Mouse (Mus musculus): ENCODE measurements at regions not wholly inside any gene's neighbourhood (a gene's known extent, or its start where the extent isn't known, plus 50 kb on each side); places are given as distances from the start of the nearest gene placed in this dataset.

GRCm38 (mm10) chr3:79996803-79997202 lies 112.5 kb downstream of the Fam198b start:
- Histone ChIP-seq H3K9ac (replicated peaks; ENCODE audit: low read depth, low read length) (no peak overlapping the region), H3K9me3 (ENCODE audit: control insufficient read depth, low read length) (no peaks in the 10 kb centered on the region), H3K4me3 (ENCODE audit: low read depth, low read length) (no peak overlapping the region), H3K27me3 (ENCODE audit: control insufficient read depth, insufficient read depth, low read length) (no peaks in the 10 kb centered on the region), H3K27ac (ENCODE audit: low read depth, low read length) (no peak overlapping the region), H3K4me2 (ENCODE audit: low read depth, low read length) (no peak overlapping the region), H3K36me3 (ENCODE audit: control insufficient read depth, insufficient read depth, low read length) (no peaks in the 10 kb centered on the region), H3K4me1 (ENCODE audit: control insufficient read depth, insufficient read depth, low read length) (no peaks in the 10 kb centered on the region)
- WGBS = 80% methylated on average over 3 of the region's 3 CpGs
- no peak for ATAC-seq (ENCODE audit: low read depth)

DNA sequence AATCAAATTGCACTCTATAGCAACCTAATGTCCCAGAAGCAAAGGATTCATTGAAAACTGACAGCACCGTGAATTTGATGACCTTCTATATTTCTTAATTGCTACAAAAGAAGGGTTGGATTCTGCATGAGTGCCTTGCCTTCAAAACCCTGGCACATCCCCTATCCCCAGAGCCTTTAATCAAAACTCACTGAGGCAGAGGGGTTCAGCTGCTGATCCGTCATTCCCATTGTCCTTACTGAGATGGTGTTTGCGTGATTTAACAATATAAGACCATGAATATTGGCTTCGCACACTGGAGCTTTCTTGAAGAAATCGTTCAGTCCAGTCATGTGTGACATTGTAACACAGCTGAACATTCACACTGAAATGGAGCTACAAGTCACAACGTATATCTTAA lies 118.0 kb downstream of the Fam198b start:
- Histone ChIP-seq H3K27ac (ENCODE audit: low read depth, low read length) (no peak overlapping the region), H3K9ac (replicated peaks; ENCODE audit: low read depth, low read length) (no peak overlapping the region), H3K4me1 (ENCODE audit: control insufficient read depth, insufficient read depth, low read length) (no peaks in the 10 kb centered on the region), H3K4me3 (ENCODE audit: low read depth, low read length) (no peak overlapping the region), H3K4me2 (ENCODE audit: low read depth, low read length) (no peak overlapping the region), H3K9me3 (ENCODE audit: control insufficient read depth, low read length) (no peaks in the 10 kb centered on the region), H3K36me3 (ENCODE audit: control insufficient read depth, insufficient read depth, low read length) (no peaks in the 10 kb centered on the region), H3K27me3 (ENCODE audit: control insufficient read depth, insufficient read depth, low read length) (no peaks in the 10 kb centered on the region)
- WGBS = 38% methylated on average over 6 of the region's 6 CpGs
- ATAC-seq (ENCODE audit: low read depth) = no peak

- 60% methylated on average over 5 of the region's 5 CpGs for WGBS
- Histone ChIP-seq H3K9ac (replicated peaks; ENCODE audit: low read depth, low read length) (no peak overlapping the region), H3K27ac (ENCODE audit: low read depth, low read length) (no peak overlapping the region), H3K4me1 (ENCODE audit: control insufficient read depth, insufficient read depth, low read length) (no peaks in the 10 kb centered on the region), H3K27me3 (ENCODE audit: control insufficient read depth, insufficient read depth, low read length) (no peaks in the 10 kb centered on the region), H3K4me2 (ENCODE audit: low read depth, low read length) (no peak overlapping the region), H3K4me3 (ENCODE audit: low read depth, low read length) (no peak overlapping the region), H3K36me3 (ENCODE audit: control insufficient read depth, insufficient read depth, low read length) (no peaks in the 10 kb centered on the region), H3K9me3 (ENCODE audit: control insufficient read depth, low read length) (no peaks in the 10 kb centered on the region)
- ATAC-seq (ENCODE audit: low read depth) = no peak; the same call in 1 of the 2 replicates
Observed at GRCm38 (mm10) chr3:80003300-80004090, 119.2 kb downstream of the Fam198b start.

DNA sequence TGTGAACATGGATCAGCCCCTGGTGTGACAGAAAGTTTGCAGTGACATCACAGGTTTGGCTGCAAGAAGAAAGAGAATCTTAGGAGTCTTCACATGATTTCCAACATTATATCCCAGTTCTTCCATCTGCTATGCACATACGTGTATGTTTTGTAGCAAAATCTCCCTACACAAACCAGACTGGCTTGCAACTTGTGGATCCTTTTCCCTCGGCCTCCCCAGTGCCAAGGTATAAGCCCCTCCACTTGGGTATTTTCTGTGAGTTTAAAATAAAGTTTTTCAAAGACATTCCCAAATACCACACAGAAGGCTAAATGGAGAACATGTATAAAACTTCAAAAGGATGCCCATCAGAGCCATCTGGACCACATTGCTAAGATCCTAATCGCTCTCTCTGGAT lies 120.2 kb downstream of the Fam198b start:
- Histone ChIP-seq H3K36me3 (ENCODE audit: control insufficient read depth, insufficient read depth, low read length) (no peaks in the 10 kb centered on the region), H3K27ac (ENCODE audit: low read depth, low read length) (no peak overlapping the region), H3K4me1 (ENCODE audit: control insufficient read depth, insufficient read depth, low read length) (no peaks in the 10 kb centered on the region), H3K9ac (replicated peaks; ENCODE audit: low read depth, low read length) (no peak overlapping the region), H3K9me3 (ENCODE audit: control insufficient read depth, low read length) (no peaks in the 10 kb centered on the region), H3K4me2 (ENCODE audit: low read depth, low read length) (no peak overlapping the region), H3K27me3 (ENCODE audit: control insufficient read depth, insufficient read depth, low read length) (no peaks in the 10 kb centered on the region), H3K4me3 (ENCODE audit: low read depth, low read length) (no peak overlapping the region)
- 88% methylated on average over 3 of the region's 3 CpGs for WGBS
- ATAC-seq (ENCODE audit: low read depth) = no peak

- no peaks in the 10 kb centered on the region for H3K36me3 ChIP-seq (ENCODE audit: control insufficient read depth, insufficient read depth, low read length)
- H3K4me3 ChIP-seq (ENCODE audit: low read depth, low read length) = no peak overlapping the region
- no peaks in the 10 kb centered on the region for H3K9me3 ChIP-seq (ENCODE audit: control insufficient read depth, low read length)
- no peak overlapping the region for H3K9ac ChIP-seq (replicated peaks; ENCODE audit: low read depth, low read length)
- no peaks in the 10 kb centered on the region for H3K4me1 ChIP-seq (ENCODE audit: control insufficient read depth, insufficient read depth, low read length)
- no peak overlapping the region for H3K27ac ChIP-seq (ENCODE audit: low read depth, low read length)
- 79% methylated on average over 3 of the region's 3 CpGs for WGBS
- ATAC-seq (ENCODE audit: low read depth) = no peak
- H3K4me2 ChIP-seq (ENCODE audit: low read depth, low read length) = no peak overlapping the region
- H3K27me3 ChIP-seq (ENCODE audit: control insufficient read depth, insufficient read depth, low read length) = no peaks in the 10 kb centered on the region
Observed at GRCm38 (mm10) chr3:80004966-80005365, 120.6 kb downstream of the Fam198b start.

DNA sequence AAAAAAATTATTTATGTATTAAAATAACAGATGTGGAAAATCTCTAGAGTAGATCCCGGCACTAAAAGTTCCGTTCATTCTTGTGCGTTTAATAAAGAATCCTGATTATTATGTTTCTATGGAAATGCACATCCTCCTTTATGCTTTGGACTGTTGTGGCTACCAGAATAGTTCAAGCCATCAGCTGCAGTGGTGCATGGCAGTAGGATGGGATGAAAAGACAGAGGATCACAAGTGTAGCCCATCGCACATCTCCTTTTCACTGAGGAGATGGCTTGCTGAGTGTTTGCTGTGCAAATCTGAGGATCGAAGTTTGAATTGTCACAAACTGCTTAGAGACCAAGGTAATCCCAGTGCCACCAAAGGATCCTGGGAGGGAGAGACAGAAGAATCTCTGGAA lies 121.0 kb downstream of the Fam198b start:
- H3K9me3 ChIP-seq (ENCODE audit: control insufficient read depth, low read length) = no peaks in the 10 kb centered on the region
- H3K27ac ChIP-seq (ENCODE audit: low read depth, low read length) = no peak overlapping the region
- no peaks in the 10 kb centered on the region for H3K36me3 ChIP-seq (ENCODE audit: control insufficient read depth, insufficient read depth, low read length)
- no peak overlapping the region for H3K4me2 ChIP-seq (ENCODE audit: low read depth, low read length)
- ATAC-seq (ENCODE audit: low read depth) = no peak
- 90% methylated on average over 5 of the region's 5 CpGs for WGBS
- no peak overlapping the region for H3K9ac ChIP-seq (replicated peaks; ENCODE audit: low read depth, low read length)
- H3K4me1 ChIP-seq (ENCODE audit: control insufficient read depth, insufficient read depth, low read length) = no peaks in the 10 kb centered on the region
- no peak overlapping the region for H3K4me3 ChIP-seq (ENCODE audit: low read depth, low read length)
- no peaks in the 10 kb centered on the region for H3K27me3 ChIP-seq (ENCODE audit: control insufficient read depth, insufficient read depth, low read length)

- no peak overlapping the region for H3K4me2 ChIP-seq (ENCODE audit: low read depth, low read length)
- no peaks in the 10 kb centered on the region for H3K36me3 ChIP-seq (ENCODE audit: control insufficient read depth, insufficient read depth, low read length)
- H3K9ac ChIP-seq (replicated peaks; ENCODE audit: low read depth, low read length) = no peak overlapping the region
- H3K27ac ChIP-seq (ENCODE audit: low read depth, low read length) = no peak overlapping the region
- 83% methylated on average over 5 of the region's 5 CpGs for WGBS
- H3K27me3 ChIP-seq (ENCODE audit: control insufficient read depth, insufficient read depth, low read length) = no peaks in the 10 kb centered on the region
- H3K4me1 ChIP-seq (ENCODE audit: control insufficient read depth, insufficient read depth, low read length) = no peaks in the 10 kb centered on the region
- H3K4me3 ChIP-seq (ENCODE audit: low read depth, low read length) = no peak overlapping the region
- H3K9me3 ChIP-seq (ENCODE audit: control insufficient read depth, low read length) = no peaks in the 10 kb centered on the region
- ATAC-seq (ENCODE audit: low read depth) = no peak
Observed at GRCm38 (mm10) chr3:80006263-80006662, 121.9 kb downstream of the Fam198b start.

DNA sequence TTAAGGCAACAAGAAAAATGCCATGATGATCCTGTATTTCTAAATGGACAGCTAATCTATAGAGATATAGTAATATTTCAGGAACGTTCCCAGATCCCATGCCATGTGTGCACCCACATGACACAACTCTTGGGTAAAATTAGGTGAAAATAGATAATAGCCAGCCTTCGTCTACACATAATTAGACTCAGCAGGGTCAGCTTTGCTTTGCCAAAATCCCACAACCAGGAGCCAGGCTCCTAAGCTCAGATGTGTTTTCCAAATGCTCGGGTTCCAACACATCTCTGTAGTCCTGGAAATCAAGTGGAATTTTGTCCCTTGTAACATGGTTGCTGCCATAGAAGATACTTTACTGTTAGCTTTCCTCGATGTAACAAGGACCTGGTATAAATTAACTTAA lies 122.7 kb downstream of the Fam198b start:
- WGBS = 83% methylated on average over 4 of the region's 4 CpGs
- H3K9me3 ChIP-seq (ENCODE audit: control insufficient read depth, low read length) = no peaks in the 10 kb centered on the region
- H3K27me3 ChIP-seq (ENCODE audit: control insufficient read depth, insufficient read depth, low read length) = no peaks in the 10 kb centered on the region
- no peak overlapping the region for H3K27ac ChIP-seq (ENCODE audit: low read depth, low read length)
- no peaks in the 10 kb centered on the region for H3K4me1 ChIP-seq (ENCODE audit: control insufficient read depth, insufficient read depth, low read length)
- ATAC-seq (ENCODE audit: low read depth) = no peak
- no peak overlapping the region for H3K4me2 ChIP-seq (ENCODE audit: low read depth, low read length)
- no peaks in the 10 kb centered on the region for H3K36me3 ChIP-seq (ENCODE audit: control insufficient read depth, insufficient read depth, low read length)
- H3K9ac ChIP-seq (replicated peaks; ENCODE audit: low read depth, low read length) = no peak overlapping the region
- H3K4me3 ChIP-seq (ENCODE audit: low read depth, low read length) = no peak overlapping the region

DNA sequence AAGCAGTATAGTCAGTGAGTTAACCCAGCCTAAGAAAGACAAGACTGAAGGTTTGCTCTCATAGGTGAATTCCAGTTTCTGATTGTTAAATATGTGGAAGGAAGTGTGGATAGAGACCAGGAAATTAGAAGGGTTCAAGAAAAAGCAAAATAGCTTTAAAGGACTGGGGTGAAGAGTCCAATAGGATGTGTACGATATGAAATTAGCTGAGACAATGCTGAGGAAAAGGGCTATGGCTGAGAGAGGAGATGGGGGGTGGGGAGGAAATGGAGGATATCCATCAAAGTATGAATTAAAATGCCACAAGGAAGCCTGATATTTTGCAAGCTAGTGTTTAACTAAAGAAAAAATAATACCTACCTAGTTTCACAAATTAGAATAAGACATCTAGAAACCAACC lies 124.9 kb downstream of the Fam198b start:
- 85% methylated on average over 1 of the region's 1 CpGs for WGBS
- Histone ChIP-seq H3K27ac (ENCODE audit: low read depth, low read length) (no peak overlapping the region), H3K4me2 (ENCODE audit: low read depth, low read length) (no peak overlapping the region), H3K36me3 (ENCODE audit: control insufficient read depth, insufficient read depth, low read length) (no peaks in the 10 kb centered on the region), H3K4me1 (ENCODE audit: control insufficient read depth, insufficient read depth, low read length) (no peaks in the 10 kb centered on the region), H3K4me3 (ENCODE audit: low read depth, low read length) (no peak overlapping the region), H3K9ac (replicated peaks; ENCODE audit: low read depth, low read length) (no peak overlapping the region), H3K9me3 (ENCODE audit: control insufficient read depth, low read length) (no peaks in the 10 kb centered on the region), H3K27me3 (ENCODE audit: control insufficient read depth, insufficient read depth, low read length) (no peaks in the 10 kb centered on the region)
- ATAC-seq (ENCODE audit: low read depth) = no peak

Data from neural tube, embryonic 14.5 days (tissue).